Mouse (Mus musculus): ENCODE results near the gene Dnajb3. TPM values are rescaled to one million over a fixed set of nuclear protein-coding genes. Genes with fewer than 3 reads are reported as not detected.
"Not testable (repeated sequence)": the region's sequence is repeated elsewhere in the genome, so short reads cannot be mapped to it uniquely, and the experiment has no call there.

Dnajb3 gene
- total RNA-seq, 2 experiments from 2014 or later = 3.0 to 3.9 TPM

- no peak for DNase-seq
Observed at GRCm38 (mm10) chr1:88231803-88232499, 26.4 kb upstream of the Dnajb3 start.

DNA sequence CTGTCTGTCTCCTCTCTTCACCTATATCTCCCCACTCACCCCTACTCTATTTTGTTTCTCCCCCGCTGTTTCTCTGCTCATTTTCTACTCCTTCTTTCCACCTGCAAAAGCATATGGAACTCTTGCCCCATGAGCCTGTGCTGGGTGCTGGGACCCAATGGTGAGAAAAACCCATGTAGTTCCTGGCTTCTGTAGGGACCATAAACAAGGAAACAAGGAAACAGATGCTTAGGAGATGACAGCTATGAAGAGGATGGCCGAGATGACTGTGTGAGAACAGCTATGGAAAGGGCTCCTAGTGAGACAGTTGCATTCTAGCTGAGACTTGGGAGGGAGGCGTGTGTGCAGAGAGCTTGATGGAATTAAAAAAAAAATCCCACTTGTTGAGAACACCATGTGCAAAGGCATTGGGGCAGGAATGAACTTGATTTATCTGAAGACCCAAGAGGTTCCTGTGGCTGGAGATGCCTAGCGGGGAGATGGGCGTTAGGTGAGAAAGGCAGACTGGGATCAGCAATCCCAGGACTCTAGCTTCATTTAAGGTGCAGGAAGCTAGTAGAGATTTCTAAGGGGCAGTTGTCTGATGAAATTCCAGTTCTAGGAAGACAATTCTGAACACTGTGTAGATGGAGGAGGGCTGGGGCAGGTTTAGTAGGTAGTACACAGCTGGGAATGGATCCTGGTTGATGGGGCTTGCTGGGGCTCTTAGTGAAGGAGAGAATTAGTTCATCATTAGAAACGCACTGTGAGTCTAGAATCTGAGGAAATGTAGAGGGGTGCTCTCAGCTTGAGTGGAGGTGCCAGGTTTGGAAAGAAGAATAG lies 25.6 kb upstream of the Dnajb3 start:
- no peak for DNase-seq

GRCm38 (mm10) chr1:88230421-88230820 lies 24.8 kb upstream of the Dnajb3 start:
- DNase-seq = no peak

- no peak for DNase-seq
Observed at GRCm38 (mm10) chr1:88229986-88230385, 24.4 kb upstream of the Dnajb3 start.

DNA sequence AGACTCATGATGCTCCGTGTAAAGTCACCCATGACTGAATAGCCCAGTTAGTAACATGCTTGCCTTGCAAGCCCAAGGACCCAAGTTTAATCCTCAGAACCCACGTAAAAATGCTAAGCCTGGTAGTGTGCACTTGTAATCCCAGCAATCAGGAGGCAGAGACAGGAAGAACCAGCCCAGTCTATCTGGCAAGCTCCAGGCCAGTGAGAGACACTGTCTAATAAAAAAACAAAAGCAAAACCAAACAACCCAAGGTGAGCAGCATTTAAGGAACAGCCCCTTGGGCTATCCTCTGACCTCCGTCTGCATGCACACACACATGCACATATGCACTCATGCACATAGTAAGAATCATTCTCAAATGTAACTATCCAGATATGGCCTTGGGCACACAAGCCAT lies 24.0 kb upstream of the Dnajb3 start:
- DNase-seq = no peak

DNA sequence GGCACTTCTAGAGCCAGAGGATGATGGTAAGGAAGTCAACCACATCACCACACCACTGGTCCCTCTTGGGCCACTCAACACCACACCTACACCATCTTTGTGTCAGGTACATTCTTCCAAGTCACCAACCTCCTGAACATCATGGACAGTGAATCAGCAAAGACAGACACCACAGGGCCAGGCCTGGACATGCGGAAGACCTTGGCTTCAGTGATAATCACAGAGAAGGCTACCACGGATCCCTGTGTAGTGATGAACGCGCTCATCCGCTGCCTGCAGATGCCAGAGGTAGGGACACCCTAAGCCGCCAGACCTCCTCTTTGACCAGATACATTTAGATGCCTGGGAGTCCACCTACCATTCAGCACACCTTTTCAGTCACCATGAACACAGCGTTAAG lies 22.5 kb upstream of the Dnajb3 start:
- no peak for DNase-seq

GRCm38 (mm10) chr1:88227482-88227881 lies 21.9 kb upstream of the Dnajb3 start:
- DNase-seq = no peak

- no peak for DNase-seq
Observed at GRCm38 (mm10) chr1:88226670-88227379, 21.2 kb upstream of the Dnajb3 start, which contains the start of gene Mroh2a. Mroh2a (plus strand) TSS chr1:88226986.

- DNase-seq = no peak
Observed at GRCm38 (mm10) chr1:88225741-88226140, 20.2 kb upstream of the Dnajb3 start.

DNA sequence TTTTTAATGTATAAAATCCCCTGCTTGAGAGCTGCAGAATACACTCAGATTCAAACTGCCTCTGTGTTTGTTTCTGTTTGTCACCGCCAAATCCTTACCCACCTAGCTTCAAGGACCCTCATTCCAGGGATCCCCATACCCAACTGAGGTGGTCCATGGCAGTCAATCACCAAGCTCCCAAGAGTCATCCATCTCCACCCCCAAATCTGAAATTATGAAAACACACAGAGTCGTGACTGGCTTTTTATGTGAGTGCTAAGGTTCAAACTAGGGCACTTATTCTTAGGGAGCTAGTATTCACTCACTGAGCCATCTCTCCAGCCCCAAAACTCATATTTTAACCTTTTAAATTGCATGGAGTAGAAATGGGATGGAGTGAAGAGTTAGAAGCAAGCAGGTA lies 19.7 kb upstream of the Dnajb3 start:
- DNase-seq = peak; percentile 7

DNA sequence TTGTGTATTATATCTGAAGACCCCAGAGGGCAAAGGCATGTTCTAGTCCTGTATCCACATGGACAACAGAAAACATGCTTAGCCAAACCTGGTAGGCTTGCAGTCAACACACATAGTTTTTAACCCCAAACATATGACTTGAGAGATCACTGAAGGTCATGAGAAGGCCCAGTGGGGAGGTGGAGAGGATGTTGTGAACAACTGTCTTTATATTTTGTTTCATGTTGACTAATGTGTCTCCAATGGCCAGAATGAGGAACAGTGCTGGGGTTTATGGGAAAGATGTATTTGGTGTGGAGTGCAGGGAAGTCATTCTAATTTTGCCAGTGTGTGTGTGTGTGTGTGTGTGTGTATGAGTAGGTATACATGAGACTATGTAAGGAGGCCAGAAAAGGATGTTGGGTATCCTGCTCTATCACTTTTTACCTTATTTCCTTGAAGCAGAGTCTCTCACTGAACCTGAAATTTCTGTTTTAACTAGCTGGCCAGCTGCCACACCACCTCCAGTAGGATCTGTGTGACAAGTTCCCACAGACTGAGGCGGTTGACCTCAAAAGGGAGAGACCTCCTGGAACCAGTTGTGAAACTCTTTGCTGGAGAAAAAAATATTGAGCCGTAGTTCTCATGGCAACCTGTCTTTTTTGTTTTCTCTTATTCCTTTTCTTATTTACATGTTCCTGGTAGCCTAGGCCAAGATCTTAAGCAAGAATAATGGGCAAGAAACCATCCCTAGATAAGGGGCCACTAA lies 18.6 kb upstream of the Dnajb3 start:
- peak; percentile 74 for DNase-seq

GRCm38 (mm10) chr1:88223591-88223990 lies 18.0 kb upstream of the Dnajb3 start:
- DNase-seq = peak; percentile 34

- not testable (repeated sequence) for DNase-seq
Observed at GRCm38 (mm10) chr1:88223011-88223515, 17.5 kb upstream of the Dnajb3 start.

GRCm38 (mm10) chr1:88222216-88222615 lies 16.6 kb upstream of the Dnajb3 start:
- DNase-seq = no peak

DNA sequence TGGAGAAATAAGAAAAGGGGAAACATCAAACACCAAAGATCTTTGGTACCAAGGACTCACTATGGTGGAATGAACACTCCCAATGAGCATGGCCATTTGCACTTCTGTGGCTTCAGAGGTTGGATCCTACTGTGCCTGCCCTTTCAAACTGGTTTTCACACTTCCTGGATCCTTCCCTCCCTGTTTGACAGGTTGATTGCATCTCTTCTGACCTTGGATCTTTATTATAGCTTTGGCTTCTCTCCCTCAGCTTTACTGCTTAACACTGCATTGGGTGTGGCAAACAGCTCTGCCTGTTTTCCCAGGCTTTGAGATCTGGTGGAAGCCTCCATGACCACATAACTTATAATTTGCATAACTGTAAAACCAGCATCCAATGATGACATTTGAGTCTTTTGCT lies 14.8 kb upstream of the Dnajb3 start:
- no peak for DNase-seq

- DNase-seq = no peak
Observed at GRCm38 (mm10) chr1:88219054-88219453, 13.5 kb upstream of the Dnajb3 start.

GRCm38 (mm10) chr1:88218591-88218990 lies 13.0 kb upstream of the Dnajb3 start:
- no peak for DNase-seq

DNA sequence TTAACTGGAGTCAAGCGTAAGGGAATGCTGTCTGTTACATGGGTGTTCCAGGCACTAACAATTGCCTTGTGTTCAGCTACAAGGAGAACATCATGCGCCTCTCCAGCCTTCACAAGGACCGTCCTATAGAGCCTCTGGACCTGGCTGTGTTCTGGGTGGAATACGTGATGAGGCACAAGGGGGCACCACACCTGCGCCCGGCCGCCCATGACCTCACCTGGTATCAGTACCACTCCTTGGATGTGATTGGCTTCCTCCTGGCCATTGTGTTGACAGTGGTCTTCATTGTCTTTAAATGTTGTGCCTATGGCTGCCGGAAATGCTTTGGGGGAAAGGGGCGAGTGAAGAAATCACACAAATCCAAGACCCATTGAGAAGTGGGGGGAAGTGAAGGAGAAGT lies 12.5 kb upstream of the Dnajb3 start:
- peak; percentile 11 for DNase-seq

DNA sequence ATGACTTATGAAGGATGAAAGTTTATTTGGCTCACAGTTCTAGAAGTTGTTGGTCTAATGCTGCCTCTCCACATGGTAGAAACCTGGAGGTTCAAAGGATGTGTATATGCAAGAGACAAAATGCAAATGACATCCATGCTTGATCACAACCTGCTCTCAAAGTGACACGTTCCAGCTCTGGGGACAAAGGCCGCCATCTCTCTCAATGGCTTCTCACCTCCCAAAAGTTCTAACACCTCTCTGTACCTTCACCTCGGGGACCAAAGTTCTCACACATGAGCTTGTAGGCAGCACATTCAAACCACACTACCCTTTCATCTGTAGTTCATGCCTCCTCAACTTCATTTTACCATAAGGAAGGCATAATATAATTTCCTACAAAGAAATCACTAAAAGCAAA lies 12.0 kb upstream of the Dnajb3 start:
- DNase-seq = no peak

DNA sequence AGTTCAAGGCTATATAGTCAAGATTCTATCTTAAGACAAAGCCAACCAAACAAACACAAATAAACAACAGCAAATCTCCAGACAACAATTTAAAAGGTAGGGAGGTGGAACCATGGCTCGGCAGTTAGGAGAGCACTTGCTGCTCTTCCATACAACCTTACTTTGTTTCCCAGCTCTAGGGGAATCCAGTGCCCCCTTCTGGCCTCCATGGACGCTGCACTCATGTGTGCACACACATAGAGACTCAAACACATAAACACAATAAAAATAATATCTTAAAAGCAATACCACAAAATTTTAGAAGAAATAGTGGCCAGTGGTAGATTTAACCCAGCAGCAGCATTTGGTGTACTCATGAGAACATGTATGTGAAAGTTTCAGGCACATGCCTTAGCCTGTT lies 11.6 kb upstream of the Dnajb3 start:
- no peak for DNase-seq

GRCm38 (mm10) chr1:88216551-88216950 lies 11.0 kb upstream of the Dnajb3 start:
- no peak for DNase-seq
